ENCODE assay signal across 7 mouse cellular contexts in the genomic region with DNA sequence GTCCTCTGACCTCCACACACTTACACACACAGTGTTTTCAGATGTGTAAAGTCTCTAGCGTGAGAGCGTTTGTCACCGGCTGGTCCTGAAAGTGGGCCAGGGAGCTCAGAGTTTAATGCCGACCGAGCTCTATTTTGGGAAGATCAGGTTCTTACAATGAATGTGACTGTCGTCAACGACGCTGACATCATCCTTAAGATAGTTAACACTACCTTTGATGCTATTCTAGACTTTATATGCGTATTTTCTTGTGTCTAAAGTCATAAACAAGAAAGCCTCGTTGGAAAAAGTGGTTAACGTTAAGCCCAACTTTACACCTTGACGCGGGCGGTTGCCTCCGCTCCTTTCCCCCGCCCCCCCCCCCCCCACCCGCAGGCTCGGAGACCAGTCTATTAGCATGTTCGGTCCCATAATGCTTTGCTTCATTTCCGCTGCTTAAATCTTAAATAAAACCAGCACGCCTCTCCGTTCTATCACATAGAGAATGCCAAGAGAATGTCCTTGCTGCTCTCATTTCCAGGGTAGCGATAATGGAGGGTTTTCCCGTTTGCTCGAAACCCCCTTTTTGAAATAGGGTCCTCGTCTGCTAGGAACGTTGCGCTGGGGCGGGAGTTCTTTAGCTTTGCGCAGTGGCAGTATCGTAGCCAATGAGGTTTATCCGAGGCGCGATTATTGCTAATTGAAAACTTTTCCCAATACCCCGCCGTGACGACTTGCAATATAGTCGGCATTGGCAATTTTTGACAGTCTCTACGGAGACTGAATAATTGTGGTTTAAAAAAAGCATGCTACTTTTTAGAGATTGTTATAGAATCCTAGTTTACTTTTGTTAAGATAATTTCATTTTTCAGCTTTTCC. TPM values are rescaled to one million over a fixed set of nuclear protein-coding genes. Genes with fewer than 3 reads are reported as not detected.
DNase-seq lines count a peak whose midpoint lies in the region; ATAC-seq and TF ChIP-seq lines count a peak whose summit lies in the region.

No protein-coding gene starts in this region.

- peak overlapping the region; percentile 100 for H3K27ac ChIP-seq in intestine, embryonic 14.5 days (ENCODE audit: low read depth)
- H3K27ac ChIP-seq in midbrain, embryonic 11.5 days (ENCODE audit: low read depth, low read length): peak overlapping the region; percentile 100
- H3K27ac ChIP-seq in small intestine, adult 2 months (ENCODE audit: insufficient read depth, low read depth, low read length): peak overlapping the region; percentile 100

- H3K4me3 ChIP-seq in intestine, embryonic 14.5 days (ENCODE audit: low read depth, low read length): peak overlapping the region; percentile 38
- H3K4me3 ChIP-seq in midbrain, embryonic 11.5 days (ENCODE audit: low read depth, low read length): peak overlapping the region; percentile 19
- peak overlapping the region; percentile 26 for H3K4me3 ChIP-seq in small intestine, adult 2 months (ENCODE audit: low read depth, low read length)

- peak; percentile 85 for TF ChIP-seq POLR2A in small intestine, adult 2 months (IDR thresholded peaks at IDR 0.05; ENCODE audit: low read depth, low read length)

- intact Hi-C loops in gastrocnemius, postnatal 14 days (cut with DNase I; ENCODE audit: low total_unique reads): no loop called here
- intact Hi-C loops in left cerebral cortex, postnatal 25 days (cut with DNase I): no loop called here

- peak overlapping the region; percentile 76 for H3K4me2 ChIP-seq in intestine, embryonic 14.5 days (ENCODE audit: low read length)
- H3K4me2 ChIP-seq in midbrain, embryonic 11.5 days: peak overlapping the region; percentile 36

- under 1% methylated on average over 36 of the region's 39 CpGs for WGBS in intestine, embryonic 14.5 days
- WGBS in midbrain, embryonic 11.5 days: 1% methylated on average over 39 of the region's 39 CpGs
- WGBS in small intestine, adult 2 months: under 1% methylated on average over 39 of the region's 39 CpGs

- H3K27me3 ChIP-seq in intestine, embryonic 14.5 days (replicated peaks; ENCODE audit: control insufficient read depth, insufficient read depth, low read length): no peaks in the 10 kb centered on the region
- no peaks in the 10 kb centered on the region for H3K27me3 ChIP-seq in midbrain, embryonic 11.5 days (ENCODE audit: control insufficient read depth, insufficient read depth, low read length)
- no peaks in the 10 kb centered on the region for H3K27me3 ChIP-seq in small intestine, adult 2 months (ENCODE audit: control insufficient read depth, insufficient read depth, low read length)

- peak; percentile 83 to 97 for DNase-seq in adrenal gland, adult (ENCODE audit: inconsistent age in 2 of 2, low spot score in 1 of 2)
- peak; percentile 88 for DNase-seq in embryo, embryonic 10 days (ENCODE audit: low spot score)
- peak; percentile 68 for DNase-seq in gastrocnemius, postnatal 14 days
- DNase-seq in intestine, embryonic 14.5 days (ENCODE audit: low spot score): peak; percentile 95
- DNase-seq in left cerebral cortex, postnatal 25 days (ENCODE audit: low spot score in 2 of 2): peak; percentile 85 to 90
- DNase-seq in midbrain, embryonic 11.5 days (ENCODE audit: low spot score, missing footprints): peak; percentile 98

- H3K9me3 ChIP-seq in intestine, embryonic 14.5 days (ENCODE audit: control insufficient read depth, low read length): no peaks in the 10 kb centered on the region
- H3K9me3 ChIP-seq in midbrain, embryonic 11.5 days (ENCODE audit: control insufficient read depth, low read length): no peaks in the 10 kb centered on the region

- ATAC-seq in intestine, embryonic 14.5 days (replicated peaks; ENCODE audit: low FRiP score, low TSS enrichment, low read depth): peak; percentile 65
- ATAC-seq in midbrain, embryonic 11.5 days (ENCODE audit: low FRiP score): peak; percentile 76

- H3K36me3 ChIP-seq in intestine, embryonic 14.5 days (ENCODE audit: control insufficient read depth, insufficient read depth, low read length): no peaks in the 10 kb centered on the region
- no peaks in the 10 kb centered on the region for H3K36me3 ChIP-seq in midbrain, embryonic 11.5 days (ENCODE audit: control insufficient read depth, insufficient read depth, low read length)
- no peaks in the 10 kb centered on the region for H3K36me3 ChIP-seq in small intestine, adult 2 months (ENCODE audit: control insufficient read depth, insufficient read depth, low read length)

- no peak for TF ChIP-seq CTCF in small intestine, adult 2 months (IDR thresholded peaks at IDR 0.05; ENCODE audit: extremely low read depth, insufficient read length, insufficient replicate concordance, low read depth, low read length)

- peaks cover 31% of the 10 kb centered on the region for H3K4me1 ChIP-seq in intestine, embryonic 14.5 days (replicated peaks; ENCODE audit: control insufficient read depth, insufficient read depth, low read length)
- H3K4me1 ChIP-seq in midbrain, embryonic 11.5 days (ENCODE audit: control insufficient read depth, insufficient read depth, low read length): peaks cover 12% of the 10 kb centered on the region
- peaks cover 7% of the 10 kb centered on the region; the same call in 1 of the 2 replicates for H3K4me1 ChIP-seq in small intestine, adult 2 months (ENCODE audit: control insufficient read depth, insufficient read depth, insufficient read length, low read length)

- peak overlapping the region; percentile 94 for H3K9ac ChIP-seq in intestine, embryonic 14.5 days (ENCODE audit: low read length)
- peak overlapping the region; percentile 90 for H3K9ac ChIP-seq in midbrain, embryonic 11.5 days (ENCODE audit: low read length)

RNA-seq across cellular contexts. Expression of gene Sirt4, which starts 4.5 kb away (rescaled TPM):
- 10 to 100 TPM; 10.3 to 16.6 TPM for total RNA-seq in gastrocnemius, postnatal 14 days (2021)
- 15.2 and 21.5 TPM in 2 replicates for polyA plus RNA-seq in intestine, embryonic 14.5 days (2014; fragmentation: Nextera tagmentation; extraction: Ambion mirVana)
- total RNA-seq in left cerebral cortex, postnatal 25 days (2021): 10 to 100 TPM; 31.1 to 34.0 TPM
- 16.2 and 18.9 TPM in 2 replicates for polyA plus RNA-seq in midbrain, embryonic 11.5 days (2014; fragmentation: Nextera tagmentation; extraction: Ambion mirVana)
- polyA plus RNA-seq in small intestine, adult 2 months (2012; rRNA removed): 9.9 and 13.6 TPM in 2 replicates

RNA-seq across cellular contexts. Expression of gene Pxn, which starts 17.4 kb away (rescaled TPM):
- 10 to 100 TPM; 80.6 to 83.4 TPM for total RNA-seq in gastrocnemius, postnatal 14 days (2021)
- polyA plus RNA-seq in intestine, embryonic 14.5 days (2014; fragmentation: Nextera tagmentation; extraction: Ambion mirVana): 16.8 and 19.3 TPM in 2 replicates
- 10 to 100 TPM; 19.9 to 21.0 TPM for total RNA-seq in left cerebral cortex, postnatal 25 days (2021)
- polyA plus RNA-seq in midbrain, embryonic 11.5 days (2014; fragmentation: Nextera tagmentation; extraction: Ambion mirVana): 7.3 and 7.7 TPM in 2 replicates
- polyA plus RNA-seq in small intestine, adult 2 months (2012; rRNA removed): 65.1 and 136 TPM in 2 replicates

RNA-seq across cellular contexts. Expression of gene Pla2g1b, which starts 23.0 kb away (rescaled TPM):
- total RNA-seq in gastrocnemius, postnatal 14 days (2021): not detected
- 5.0 and 6.3 TPM in 2 replicates for polyA plus RNA-seq in intestine, embryonic 14.5 days (2014; fragmentation: Nextera tagmentation; extraction: Ambion mirVana)
- total RNA-seq in left cerebral cortex, postnatal 25 days (2021): not detected
- not detected in 2 replicates for polyA plus RNA-seq in midbrain, embryonic 11.5 days (2014; fragmentation: Nextera tagmentation; extraction: Ambion mirVana)
- 5.2 and 2,024 TPM in 2 replicates for polyA plus RNA-seq in small intestine, adult 2 months (2012; rRNA removed)

RNA-seq across cellular contexts. Expression of gene Msi1, which starts 59.7 kb away (rescaled TPM):
- total RNA-seq in gastrocnemius, postnatal 14 days (2021): 1 to 10 TPM; 1.0 to 1.9 TPM
- 16.0 and 16.5 TPM in 2 replicates for polyA plus RNA-seq in intestine, embryonic 14.5 days (2014; fragmentation: Nextera tagmentation; extraction: Ambion mirVana)
- 10 to 100 TPM; 45.2 to 49.2 TPM for total RNA-seq in left cerebral cortex, postnatal 25 days (2021)
- polyA plus RNA-seq in midbrain, embryonic 11.5 days (2014; fragmentation: Nextera tagmentation; extraction: Ambion mirVana): 199 and 227 TPM in 2 replicates
- polyA plus RNA-seq in small intestine, adult 2 months (2012; rRNA removed): 4.6 and 9.0 TPM in 2 replicates

Comparison
In these comparisons a context has a peak if more than half of its experiments do, and no peak if none do; other contexts are left out.
1. Peak in every context shown above with its lines: DNase-seq, ATAC-seq, H3K4me3 ChIP-seq and H3K27ac ChIP-seq.